Mouse (Mus musculus): ENCODE measurements at regions not wholly inside any gene's neighbourhood (a gene's known extent, or its start where the extent isn't known, plus 50 kb on each side); places are given as distances from the start of the nearest gene placed in this dataset.
"Not testable (repeated sequence)": the region's sequence is repeated elsewhere in the genome, so short reads cannot be mapped to it uniquely, and the experiment has no call there.

GRCm38 (mm10) chr16:57923447-57924129 lies 169.1 kb upstream of the Col8a1 start:
- no peak for DNase-seq (ENCODE audit: low spot score in 2 of 2)

- DNase-seq (ENCODE audit: low spot score in 2 of 2) = no peak
These were observed 169.6 kb upstream of the Col8a1 start for GRCm38 (mm10) chr16:57924130-57924495.

- DNase-seq (ENCODE audit: low spot score in 2 of 2) = peak in 1 of 2 experiments; percentile 26
These were observed 173.3 kb upstream of the Col8a1 start for GRCm38 (mm10) chr16:57927816-57928215.

GRCm38 (mm10) chr16:57928301-57928700 lies 173.8 kb upstream of the Col8a1 start:
- peak in 1 of 2 experiments; percentile 16 for DNase-seq (ENCODE audit: low spot score in 2 of 2)

GRCm38 (mm10) chr16:57929151-57929764 lies 174.7 kb upstream of the Col8a1 start:
- DNase-seq (ENCODE audit: low spot score in 2 of 2) = no peak

- no peak for DNase-seq (ENCODE audit: low spot score in 2 of 2)
These were observed 190.9 kb upstream of the Col8a1 start for GRCm38 (mm10) chr16:57945404-57945803.

GRCm38 (mm10) chr16:57947309-57947708 lies 192.8 kb upstream of the Col8a1 start:
- DNase-seq (ENCODE audit: low spot score in 2 of 2) = no peak

- DNase-seq (ENCODE audit: low spot score in 2 of 2) = no peak
These were observed 195.1 kb upstream of the Col8a1 start for GRCm38 (mm10) chr16:57949680-57950079.

GRCm38 (mm10) chr16:57970956-57971355 lies 216.4 kb upstream of the Col8a1 start:
- DNase-seq (ENCODE audit: low spot score in 2 of 2) = no peak

GRCm38 (mm10) chr16:57984111-57984510 lies 229.6 kb upstream of the Col8a1 start:
- no peak for DNase-seq (ENCODE audit: low spot score in 2 of 2)

GRCm38 (mm10) chr16:58005740-58006139 lies 251.2 kb upstream of the Col8a1 start:
- DNase-seq (ENCODE audit: low spot score in 2 of 2) = no peak

GRCm38 (mm10) chr16:58013557-58013956 lies 259.0 kb upstream of the Col8a1 start:
- DNase-seq (ENCODE audit: low spot score in 2 of 2) = no peak

GRCm38 (mm10) chr16:58027525-58027924 lies 273.0 kb upstream of the Col8a1 start:
- no peak for DNase-seq (ENCODE audit: low spot score in 2 of 2)

GRCm38 (mm10) chr16:58028541-58028940 lies 274.0 kb upstream of the Col8a1 start:
- DNase-seq (ENCODE audit: low spot score in 2 of 2) = not testable (repeated sequence)

- DNase-seq (ENCODE audit: low spot score in 2 of 2) = peak in 1 of 2 experiments; percentile 11
These were observed 275.1 kb upstream of the Col8a1 start for GRCm38 (mm10) chr16:58029674-58030073.

GRCm38 (mm10) chr16:58068654-58069271 lies 314.2 kb upstream of the Col8a1 start:
- DNase-seq (ENCODE audit: low spot score in 2 of 2) = no peak

GRCm38 (mm10) chr16:58072441-58072840 lies 317.9 kb upstream of the Col8a1 start:
- no peak for DNase-seq (ENCODE audit: low spot score in 2 of 2)

GRCm38 (mm10) chr16:58100351-58100750 lies 307.9 kb upstream of the Dcbld2 start:
- DNase-seq (ENCODE audit: low spot score in 2 of 2) = no peak

- no peak for DNase-seq (ENCODE audit: low spot score in 2 of 2)
These were observed 297.8 kb upstream of the Dcbld2 start for GRCm38 (mm10) chr16:58110452-58110851.

GRCm38 (mm10) chr16:58126086-58126485 lies 282.2 kb upstream of the Dcbld2 start:
- DNase-seq (ENCODE audit: low spot score in 2 of 2) = no peak

- DNase-seq (ENCODE audit: low spot score in 2 of 2) = peak; percentile 9 to 20
These were observed 271.9 kb upstream of the Dcbld2 start for GRCm38 (mm10) chr16:58136144-58136905.

GRCm38 (mm10) chr16:58136979-58137378 lies 271.3 kb upstream of the Dcbld2 start:
- no peak for DNase-seq (ENCODE audit: low spot score in 2 of 2)
